Mouse (Mus musculus) heart, postnatal 0 days (tissue): ENCODE measurements around the gene Bptf. TPM values are rescaled to one million over a fixed set of nuclear protein-coding genes. Genes with fewer than 3 reads are reported as not detected.
"Not testable (repeated sequence)": the region's sequence is repeated elsewhere in the genome, so short reads cannot be mapped to it uniquely, and the experiment has no call there.

ENCODE experiments used
- ATAC-seq: fragments of 200-750 bp; cut with Nextera tagmentation; 2 replicates; pipeline ENCODE4 v1.8.0; 2017; ENCODE audit warnings: low read depth, moderate number of reproducible peaks, moderate library complexity; ENCODE audit not compliant: insufficient read depth
- DNase-seq: peaks from one replicate; pipeline ENCODE4 v3.0.0-alpha.2; 2016; ENCODE audit warnings: low spot score
- H3K27ac ChIP-seq: fragments of 300-500 bp; sonication (generic); 2 replicates; pipeline ENCODE4 v1.5.1; 2014; ENCODE audit warnings: low read depth, mild to moderate bottlenecking
- H3K27me3 ChIP-seq: fragments of 300-500 bp; sonication (generic); 2 replicates; pipeline ENCODE4 v1.6.1; 2014; ENCODE audit warnings: low read length, mixed read lengths; ENCODE audit not compliant: control insufficient read depth, insufficient read depth
- H3K36me3 ChIP-seq: fragments of 300-500 bp; sonication (generic); replicated peaks from 2 replicates; pipeline ENCODE4 v1.6.1; 2014; ENCODE audit warnings: low read length, mixed read lengths; ENCODE audit not compliant: control insufficient read depth, insufficient read depth
- H3K4me1 ChIP-seq: fragments of 300-500 bp; sonication (generic); 2 replicates; pipeline ENCODE4 v1.6.1; 2014; ENCODE audit warnings: antibody characterized with exemption; ENCODE audit not compliant: control insufficient read depth, insufficient read depth
- H3K4me2 ChIP-seq: fragments of 300-500 bp; sonication (generic); 2 replicates; pipeline ENCODE4 v1.6.1; 2014; ENCODE audit warnings: low read depth, mild to moderate bottlenecking, low read length, moderate library complexity
- H3K4me3 ChIP-seq: fragments of 300-500 bp; sonication (generic); 2 replicates; pipeline ENCODE4 v1.5.1; 2014; ENCODE audit warnings: low read depth, low read length
- H3K9ac ChIP-seq: fragments of 300-500 bp; sonication (generic); replicated peaks from 2 replicates; pipeline ENCODE4 v1.6.1; 2014; ENCODE audit warnings: low read depth, low read length, mixed read lengths
- H3K9me3 ChIP-seq: fragments of 300-500 bp; sonication (generic); replicated peaks from 2 replicates; pipeline ENCODE4 v1.6.1; 2016; ENCODE audit warnings: low read length; ENCODE audit not compliant: control insufficient read depth
- CTCF ChIP-seq: IDR thresholded peaks from 2 replicates; pipeline ENCODE4 v1.5.1; 2016; ENCODE audit warnings: antibody characterized with exemption, control low read depth, low read depth
- EP300 ChIP-seq: IDR thresholded peaks from 2 replicates; pipeline ENCODE4 v1.6.1; 2016; ENCODE audit warnings: antibody characterized with exemption, low read depth
- WGBS: fragments of 180-500 bp; shearing (Covaris S2); extraction: QIAGEN DNeasy Blood & Tissue Kit; methylation state at CpG from one replicate; pipeline ENCODE4 v1.1.7; 2014; 5-methylcytosine and 5-hydroxymethylcytosine counted together
- polyA plus RNA-seq: library from polyadenylated mRNA; unstranded; fragments of >200 nt; fragmentation: Nextera tagmentation; extraction: Ambion mirVana; gene quantifications from 2 replicates; pipeline ENCODE4 v1.2.1, GENCODE M21; 2015
- total RNA-seq: library from RNA; depleted of rRNA; stranded (reverse); fragments of >200 nt; gene quantifications from 2 replicates; pipeline ENCODE4 v1.2.3, GENCODE M21; 2014; ENCODE audit warnings: low replicate concordance

Bptf gene
- total and polyA plus RNA-seq, 2 experiments from 2014 or later = 11.8 to 13.7 TPM

- H3K36me3 ChIP-seq = peaks cover 80% of the 10 kb centered on the region
- TF ChIP-seq EP300 = no peak
- no peak for TF ChIP-seq CTCF
- no peak overlapping the region for H3K27ac ChIP-seq
- H3K4me2 ChIP-seq = no peak overlapping the region
- ATAC-seq = no peak
- H3K9me3 ChIP-seq = no peaks in the 10 kb centered on the region
- DNase-seq = no peak
- H3K9ac ChIP-seq = no peak overlapping the region
- no peaks in the 10 kb centered on the region for H3K27me3 ChIP-seq
- WGBS = 82% methylated on average over 11 of the region's 11 CpGs
- no peak overlapping the region for H3K4me3 ChIP-seq
- no peaks in the 10 kb centered on the region for H3K4me1 ChIP-seq
Observed at GRCm38 (mm10) chr11:107065216-107065785, 66.6 kb downstream of the Bptf start.

GRCm38 (mm10) chr11:107064590-107064989 lies 67.3 kb downstream of the Bptf start:
- no peaks in the 10 kb centered on the region for H3K4me1 ChIP-seq
- ATAC-seq = no peak
- 100% methylated on average over 1 of the region's 1 CpGs for WGBS
- H3K9me3 ChIP-seq = no peaks in the 10 kb centered on the region
- H3K4me3 ChIP-seq = no peak overlapping the region
- no peak overlapping the region for H3K4me2 ChIP-seq
- H3K27ac ChIP-seq = no peak overlapping the region
- TF ChIP-seq EP300 (no peak), CTCF (no peak)
- peaks cover 85% of the 10 kb centered on the region for H3K36me3 ChIP-seq
- no peak overlapping the region for H3K9ac ChIP-seq
- no peaks in the 10 kb centered on the region for H3K27me3 ChIP-seq
- DNase-seq = no peak

- peak; percentile 70 for ATAC-seq
- WGBS = 38% methylated on average over 3 of the region's 3 CpGs
- TF ChIP-seq CTCF = no peak
- peak; percentile 54; the same call in 1 of the 2 replicates for TF ChIP-seq EP300
- no peak overlapping the region for H3K9ac ChIP-seq
- DNase-seq = peak; percentile 54
- H3K27me3 ChIP-seq = no peaks in the 10 kb centered on the region
- H3K4me2 ChIP-seq = no peak overlapping the region
- no peak overlapping the region for H3K4me3 ChIP-seq
- peak overlapping the region; percentile 38; the same call in 1 of the 2 replicates for H3K27ac ChIP-seq
- no peaks in the 10 kb centered on the region for H3K4me1 ChIP-seq
- H3K36me3 ChIP-seq = peaks cover 97% of the 10 kb centered on the region
- H3K9me3 ChIP-seq = no peaks in the 10 kb centered on the region
Observed at GRCm38 (mm10) chr11:107063067-107063466, 68.9 kb downstream of the Bptf start.

GRCm38 (mm10) chr11:107060941-107061340 lies 71.0 kb downstream of the Bptf start:
- Histone ChIP-seq H3K36me3 (peaks cover 97% of the 10 kb centered on the region), H3K4me2 (no peak overlapping the region), H3K27ac (no peak overlapping the region), H3K27me3 (no peaks in the 10 kb centered on the region), H3K4me3 (no peak overlapping the region), H3K4me1 (no peaks in the 10 kb centered on the region), H3K9ac (no peak overlapping the region), H3K9me3 (no peaks in the 10 kb centered on the region)
- DNase-seq (no peak), ATAC-seq (no peak)
- 78% methylated on average over 1 of the region's 1 CpGs for WGBS
- TF ChIP-seq CTCF (no peak), EP300 (no peak)

DNA sequence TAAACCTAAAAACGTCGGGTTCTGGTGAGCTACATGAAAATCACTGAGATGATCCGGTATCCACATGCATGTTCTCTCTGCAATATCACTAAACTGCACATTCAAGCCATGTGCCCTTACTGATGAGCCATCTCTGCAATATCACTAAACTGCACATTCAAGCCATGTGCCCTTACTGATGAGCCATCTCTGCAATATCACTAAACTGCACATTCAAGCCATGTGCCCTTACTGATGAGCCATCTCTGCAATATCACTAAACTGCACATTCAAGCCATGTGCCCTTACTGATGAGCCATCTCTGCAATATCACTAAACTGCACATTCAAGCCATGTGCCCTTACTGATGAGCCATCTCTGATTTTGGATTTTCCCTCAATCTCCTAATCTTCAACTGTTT lies 72.3 kb downstream of the Bptf start:
- H3K4me2 ChIP-seq, H3K27ac ChIP-seq, H3K4me1 ChIP-seq, DNase-seq, ATAC-seq, H3K27me3 ChIP-seq, H3K9ac ChIP-seq, H3K9me3 ChIP-seq, H3K4me3 ChIP-seq: not testable (repeated sequence)
- WGBS = 91% methylated on average over 3 of the region's 3 CpGs
- H3K36me3 ChIP-seq = peaks cover 97% of the 10 kb centered on the region

DNA sequence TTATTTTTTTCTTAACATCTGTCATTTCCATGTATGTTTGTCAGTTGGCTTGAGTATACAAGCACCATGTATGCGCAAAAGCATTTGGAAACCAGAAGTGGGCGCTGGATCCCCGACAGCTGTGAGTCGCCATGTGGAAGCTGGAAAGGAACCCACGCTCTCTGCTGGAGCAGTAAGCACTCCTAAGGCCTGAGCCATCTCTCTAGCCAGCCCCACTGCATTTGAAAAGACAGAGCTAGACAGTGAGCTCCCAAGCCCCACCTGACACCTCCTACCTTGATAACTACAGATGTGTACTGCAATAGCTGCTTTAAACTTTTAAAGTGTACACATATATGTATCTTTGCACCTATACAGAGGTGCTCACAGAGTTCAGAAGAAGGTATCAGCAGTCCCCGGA lies 74.5 kb downstream of the Bptf start:
- DNase-seq (no peak), ATAC-seq (no peak)
- 87% methylated on average over 6 of the region's 6 CpGs for WGBS
- Histone ChIP-seq H3K9ac (no peak overlapping the region), H3K4me3 (no peak overlapping the region), H3K4me1 (no peaks in the 10 kb centered on the region), H3K27ac (no peak overlapping the region), H3K9me3 (no peaks in the 10 kb centered on the region), H3K36me3 (peaks cover 100% of the 10 kb centered on the region), H3K4me2 (no peak overlapping the region), H3K27me3 (no peaks in the 10 kb centered on the region)
- TF ChIP-seq EP300 (no peak), CTCF (no peak)
